Mouse (Mus musculus) left cerebral cortex, postnatal 25 days (tissue): ENCODE results near the gene Sh3bgrl3. TPM values are rescaled to one million over a fixed set of nuclear protein-coding genes. Genes with fewer than 3 reads are reported as not detected.

Experiments used
- DNase-seq, 2 experiments: peaks; one replicate each; pipeline ENCODE4 v3.0.0; 2022; ENCODE audit warnings: low spot score in 2 of 2, mixed read lengths in 1 of 2
- intact Hi-C: fragments of 180-260 bp; cut with DNase I; formaldehyde crosslinking; loops from one replicate; pipeline ENCODE4 v1.15.1; 2025
- total RNA-seq, 2 experiments: library from RNA; stranded (reverse); gene quantifications; 2 replicates each; pipeline ENCODE4 v1.2.3; 2021

The Sh3bgrl3 gene
- total RNA-seq, 2 experiments from 2014 or later: 212 to 218 TPM

- intact Hi-C loops: no loop called here
Measured at GRCm38 (mm10) chr4:134115215-134116144, 13.1 kb downstream of the Sh3bgrl3 start.

GRCm38 (mm10) chr4:134114038-134114437, 14.6 kb downstream of the Sh3bgrl3 start:
- no peak for DNase-seq
- intact Hi-C loops: no loop called here

More at GRCm38 (mm10) chr4:134115215-134116144, 13.1 kb downstream of the Sh3bgrl3 start:
- DNase-seq: no peak

GRCm38 (mm10) chr4:134113356-134113994, 15.1 kb downstream of the Sh3bgrl3 start:
- DNase-seq: no peak
- intact Hi-C loops: no loop called here

GRCm38 (mm10) chr4:134112403-134112802, 16.2 kb downstream of the Sh3bgrl3 start:
- intact Hi-C loops: no loop called here
- no peak for DNase-seq

- intact Hi-C loops: no loop called here
- DNase-seq: no peak
Measured at GRCm38 (mm10) chr4:134110653-134111052, 17.9 kb downstream of the Sh3bgrl3 start.

GRCm38 (mm10) chr4:134108196-134108595, 20.4 kb downstream of the Sh3bgrl3 start:
- no peak for DNase-seq
- intact Hi-C loops: no loop called here

GRCm38 (mm10) chr4:134107730-134108129, 20.9 kb downstream of the Sh3bgrl3 start:
- intact Hi-C loops: loop anchor here (1.0 kb wide), 1 partner anchor 17 kb away; no protein-coding TSS in a partner anchor
- DNase-seq: peak; percentile 46 to 91

GRCm38 (mm10) chr4:134106105-134106504, 22.5 kb downstream of the Sh3bgrl3 start:
- intact Hi-C loops: no loop called here
- DNase-seq: no peak

- intact Hi-C loops: no loop called here
- no peak for DNase-seq
Measured at GRCm38 (mm10) chr4:134102742-134103119, 25.9 kb downstream of the Sh3bgrl3 start.

- peak; percentile 91 to 97 for DNase-seq
- intact Hi-C loops: no loop called here
Measured at GRCm38 (mm10) chr4:134101979-134102741, 26.4 kb downstream of the Sh3bgrl3 start, which contains the start of gene Ubxn11. TSS of gene Ubxn11 (plus strand) at chr4:134102570.

- intact Hi-C loops: no loop called here
Measured at GRCm38 (mm10) chr4:134100245-134100644, 28.3 kb downstream of the Sh3bgrl3 start.

GRCm38 (mm10) chr4:134098628-134099027, 30.0 kb downstream of the Sh3bgrl3 start:
- intact Hi-C loops: no loop called here
- DNase-seq: peak in 1 of 2 experiments; percentile 50

More at GRCm38 (mm10) chr4:134100245-134100644, 28.3 kb downstream of the Sh3bgrl3 start:
- DNase-seq: no peak

- no peak for DNase-seq
- intact Hi-C loops: no loop called here
Measured at GRCm38 (mm10) chr4:134097015-134097608, 31.5 kb downstream of the Sh3bgrl3 start.

GRCm38 (mm10) chr4:134096120-134096519, 32.5 kb downstream of the Sh3bgrl3 start:
- intact Hi-C loops: no loop called here
- no peak for DNase-seq

- no peak for DNase-seq
- intact Hi-C loops: no loop called here
Measured at GRCm38 (mm10) chr4:134094923-134095547, 33.6 kb downstream of the Sh3bgrl3 start, which contains the start of gene Cd52. TSS of gene Cd52 (minus strand) at chr4:134095082.

- intact Hi-C loops: no loop called here
- DNase-seq: no peak
Measured at GRCm38 (mm10) chr4:134094004-134094564, 34.5 kb downstream of the Sh3bgrl3 start.

- intact Hi-C loops: loop anchor here (1.0 kb wide), 1 partner anchor 32 kb away; no protein-coding TSS in a partner anchor
- DNase-seq: peak in 1 of 2 experiments; percentile 23
Measured at GRCm38 (mm10) chr4:134092382-134093288, 36.0 kb downstream of the Sh3bgrl3 start.

- intact Hi-C loops: no loop called here
- DNase-seq: no peak
Measured at GRCm38 (mm10) chr4:134091225-134091529, 37.4 kb downstream of the Sh3bgrl3 start.
